Comparison of ENCODE assay signal across 8 mouse cellular contexts in the genomic region with DNA sequence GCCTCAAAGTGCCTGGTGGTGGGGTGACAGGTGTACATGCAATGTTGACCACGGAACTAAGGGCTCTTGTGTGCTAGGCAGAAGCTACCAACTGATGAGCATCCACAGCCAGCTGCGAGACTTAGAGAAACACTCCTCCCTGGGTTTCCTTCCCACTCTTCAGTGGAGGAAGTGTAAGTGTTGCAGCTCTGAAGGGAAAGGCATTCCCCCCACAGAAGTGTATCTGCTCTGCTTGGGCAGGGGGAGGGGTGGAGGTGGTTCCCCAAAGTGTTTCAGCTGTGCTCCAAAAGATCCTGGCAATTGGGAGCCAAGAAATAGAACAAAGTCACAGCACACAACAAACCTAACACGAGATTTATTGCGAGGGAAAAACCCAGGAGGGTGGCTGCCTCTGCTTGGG. TPM values are rescaled to one million over a fixed set of nuclear protein-coding genes. Genes with fewer than 3 reads are reported as not detected.
DNase-seq lines count a peak whose midpoint lies in the region; ATAC-seq and TF ChIP-seq lines count a peak whose summit lies in the region.

No protein-coding gene starts in this region.

- H3K27ac ChIP-seq in heart, embryonic 10.5 days, result peak overlapping the region; percentile 97

- no peaks in the 10 kb centered on the region for H3K9me3 ChIP-seq in heart, embryonic 10.5 days
- H3K9me3 ChIP-seq in G1E (replicated peaks), result no peaks in the 10 kb centered on the region; the same call in 1 of the 2 replicates
- no peaks in the 10 kb centered on the region for H3K9me3 ChIP-seq in megakaryocyte, embryonic 14.5 days

- DNase-seq in heart, embryonic 10.5 days (ENCODE audit: low spot score), result no peak
- no peak for DNase-seq in heart, postnatal 25 days (ENCODE audit: low spot score)
- DNase-seq in G1E (ENCODE audit: low spot score), result no peak
- DNase-seq in adrenal gland, postnatal 10 days, result no peak
- DNase-seq in lung, postnatal 25 days (ENCODE audit: low spot score), result no peak

- intact Hi-C loops in heart, postnatal 25 days (cut with DNase I), result no loop called here

- ATAC-seq in G1E (ENCODE audit: extremely low read depth, insufficient number of reproducible peaks, low FRiP score, poor library complexity, severe bottlenecking), result no peak
- peak; percentile 12 to 38; a peak in 3 of 4 replicates for ATAC-seq in hematopoietic stem cell, adult 5-6 weeks (replicated peaks in 1 of 2; ENCODE audit: insufficient read depth in 1 of 2, low FRiP score in 2 of 2, low TSS enrichment in 1 of 2, low read depth in 1 of 2, poor library complexity in 2 of 2, severe bottlenecking in 2 of 2)
- ATAC-seq in erythroid progenitor cell, adult 5-6 weeks (replicated peaks; ENCODE audit: low FRiP score, poor library complexity, severe bottlenecking), result no peak

- TF ChIP-seq CTCF in G1E (IDR thresholded peaks at IDR 0.05; ENCODE audit: low read depth, low read length), result no peak

- H3K27me3 ChIP-seq in heart, embryonic 10.5 days (ENCODE audit: insufficient read depth, poor library complexity, severe bottlenecking), result peaks cover 12% of the 10 kb centered on the region; the same call in 1 of the 2 replicates
- no peaks in the 10 kb centered on the region; the same call in 1 of the 2 replicates for H3K27me3 ChIP-seq in G1E (ENCODE audit: insufficient read depth, low read length)
- H3K27me3 ChIP-seq in megakaryocyte, embryonic 14.5 days (replicated peaks), result peaks cover 4% of the 10 kb centered on the region

- H3K36me3 ChIP-seq in heart, embryonic 10.5 days, result peaks cover 19% of the 10 kb centered on the region
- H3K36me3 ChIP-seq in G1E (replicated peaks), result peaks cover 32% of the 10 kb centered on the region
- peaks cover 24% of the 10 kb centered on the region for H3K36me3 ChIP-seq in megakaryocyte, embryonic 14.5 days (replicated peaks; ENCODE audit: low read length)

- H3K4me1 ChIP-seq in heart, embryonic 10.5 days, result peaks cover 48% of the 10 kb centered on the region
- H3K4me1 ChIP-seq in G1E (ENCODE audit: insufficient read depth, low read depth, low read length), result peaks cover 74% of the 10 kb centered on the region
- peaks cover 55% of the 10 kb centered on the region for H3K4me1 ChIP-seq in megakaryocyte, embryonic 14.5 days

- WGBS in heart, embryonic 10.5 days, result 57% methylated on average over 4 of the region's 4 CpGs

- peak overlapping the region; percentile 98 for H3K4me3 ChIP-seq in heart, embryonic 10.5 days
- peak overlapping the region; percentile 93; the same call in 1 of the 2 replicates for H3K4me3 ChIP-seq in G1E (ENCODE audit: low read depth, low read length)
- peak overlapping the region; percentile 97 for H3K4me3 ChIP-seq in megakaryocyte, embryonic 14.5 days (replicated peaks)

RNA-seq across cellular contexts. Expression of a gene that starts 0.9 kb away (rescaled TPM):
- 14.5 and 19.8 TPM in 2 replicates for polyA plus RNA-seq in heart, embryonic 10.5 days (2016; fragmentation: Nextera tagmentation; extraction: Ambion mirVana)
- total RNA-seq in heart, postnatal 25 days (2021), result 10 to 100 TPM; 43.2 to 46.3 TPM
- total RNA-seq in G1E (2014; fragmentation: Nextera tagmentation) (43.6 and 46.0 TPM in 2 replicates), G1E (2017) (22.9 and 27.5 TPM in 2 replicates)
- 155 and 156 TPM in 2 replicates for polyA plus RNA-seq in G1E (2012)
- total RNA-seq in hematopoietic stem cell, adult 5-6 weeks (2017), result 27.1 and 34.1 TPM in 2 replicates
- polyA plus RNA-seq in megakaryocyte, embryonic 14.5 days (2012; ENCODE audit: insufficient read depth, low replicate concordance), result 75.0 and 100 TPM in 2 replicates
- 10 to 100 TPM; 49.1 to 51.4 TPM for total RNA-seq in adrenal gland, postnatal 10 days (2021)
- 18.4 and 20.2 TPM in 2 replicates for total RNA-seq in erythroid progenitor cell, adult 5-6 weeks (2015; ENCODE audit: low replicate concordance)
- 32.5 and 43.9 TPM in 2 replicates for total RNA-seq in erythroid progenitor cell, adult 5-6 weeks (2017; ENCODE audit: low replicate concordance)

RNA-seq across cellular contexts. Expression of a gene that starts 19.4 kb away (rescaled TPM):
- 0.43 and 1.2 TPM in 2 replicates for polyA plus RNA-seq in heart, embryonic 10.5 days (2016; fragmentation: Nextera tagmentation; extraction: Ambion mirVana)
- 1 to 10 TPM; 6.1 to 7.0 TPM for total RNA-seq in heart, postnatal 25 days (2021)
- total RNA-seq in G1E (2014; fragmentation: Nextera tagmentation) (not detected in 2 replicates), G1E (2017) (0.06 TPM in 1 of 2 replicates, not detected in the other)
- 0.14 and 0.15 TPM in 2 replicates for polyA plus RNA-seq in G1E (2012)
- total RNA-seq in hematopoietic stem cell, adult 5-6 weeks (2017), result 0.44 and 4.1 TPM in 2 replicates
- 0.27 TPM in 1 of 2 replicates, not detected in the other for polyA plus RNA-seq in megakaryocyte, embryonic 14.5 days (2012; ENCODE audit: insufficient read depth, low replicate concordance)
- total RNA-seq in adrenal gland, postnatal 10 days (2021), result 1 to 10 TPM in 1 of 2 experiments, under 1 TPM in 1; 0.97 to 2.0 TPM
- total RNA-seq in erythroid progenitor cell, adult 5-6 weeks (2015; ENCODE audit: low replicate concordance), result not detected in 2 replicates
- 0.39 TPM in 1 of 2 replicates, not detected in the other for total RNA-seq in erythroid progenitor cell, adult 5-6 weeks (2017; ENCODE audit: low replicate concordance)

RNA-seq across cellular contexts. Expression of a gene that starts 24.4 kb away (rescaled TPM):
- 1.9 and 4.2 TPM in 2 replicates for polyA plus RNA-seq in heart, embryonic 10.5 days (2016; fragmentation: Nextera tagmentation; extraction: Ambion mirVana)
- under 1 TPM in 1 of 2 experiments, not detected in 1; 0.21 TPM for total RNA-seq in heart, postnatal 25 days (2021)
- total RNA-seq in G1E (2014; fragmentation: Nextera tagmentation), result not detected in 2 replicates
- not detected in 2 replicates for total RNA-seq in G1E (2017)
- polyA plus RNA-seq in G1E (2012), result 0.04 TPM in 1 of 2 replicates, not detected in the other
- not detected in 2 replicates for total RNA-seq in hematopoietic stem cell, adult 5-6 weeks (2017)
- 0.26 TPM in 1 of 2 replicates, not detected in the other for polyA plus RNA-seq in megakaryocyte, embryonic 14.5 days (2012; ENCODE audit: insufficient read depth, low replicate concordance)
- total RNA-seq in adrenal gland, postnatal 10 days (2021), result 1 to 10 TPM in 1 of 2 experiments, under 1 TPM in 1; 0.88 to 1.2 TPM
- total RNA-seq in erythroid progenitor cell, adult 5-6 weeks (2015; ENCODE audit: low replicate concordance), result not detected in 2 replicates
- not detected in 2 replicates for total RNA-seq in erythroid progenitor cell, adult 5-6 weeks (2017; ENCODE audit: low replicate concordance)

RNA-seq across cellular contexts. Expression of a gene that starts 38.4 kb away (rescaled TPM):
- polyA plus RNA-seq in heart, embryonic 10.5 days (2016; fragmentation: Nextera tagmentation; extraction: Ambion mirVana), result 1.4 TPM in 2 replicates
- under 1 TPM; 0.31 to 0.39 TPM for total RNA-seq in heart, postnatal 25 days (2021)
- total RNA-seq in G1E (2014; fragmentation: Nextera tagmentation), result not detected in 2 replicates
- total RNA-seq in G1E (2017), result 0.38 TPM in 1 of 2 replicates, not detected in the other
- not detected in 2 replicates for polyA plus RNA-seq in G1E (2012)
- 1.2 TPM in 1 of 2 replicates, not detected in the other for total RNA-seq in hematopoietic stem cell, adult 5-6 weeks (2017)
- polyA plus RNA-seq in megakaryocyte, embryonic 14.5 days (2012; ENCODE audit: insufficient read depth, low replicate concordance), result 0.55 and 1.8 TPM in 2 replicates
- 1 to 10 TPM; 2.3 to 3.7 TPM for total RNA-seq in adrenal gland, postnatal 10 days (2021)
- total RNA-seq in erythroid progenitor cell, adult 5-6 weeks (2015; ENCODE audit: low replicate concordance), result not detected in 2 replicates
- not detected in 2 replicates for total RNA-seq in erythroid progenitor cell, adult 5-6 weeks (2017; ENCODE audit: low replicate concordance)

RNA-seq across cellular contexts. Expression of a gene that starts 51.7 kb away (rescaled TPM):
- 379 and 398 TPM in 2 replicates for polyA plus RNA-seq in heart, embryonic 10.5 days (2016; fragmentation: Nextera tagmentation; extraction: Ambion mirVana)
- total RNA-seq in heart, postnatal 25 days (2021), result 100 to 1,000 TPM; 145 to 159 TPM
- total RNA-seq in G1E (2014; fragmentation: Nextera tagmentation) (147 and 152 TPM in 2 replicates), G1E (2017) (78.3 and 96.7 TPM in 2 replicates)
- polyA plus RNA-seq in G1E (2012), result 346 and 358 TPM in 2 replicates
- 63.0 and 75.0 TPM in 2 replicates for total RNA-seq in hematopoietic stem cell, adult 5-6 weeks (2017)
- polyA plus RNA-seq in megakaryocyte, embryonic 14.5 days (2012; ENCODE audit: insufficient read depth, low replicate concordance), result 335 and 566 TPM in 2 replicates
- 100 to 1,000 TPM; 203 to 216 TPM for total RNA-seq in adrenal gland, postnatal 10 days (2021)
- 78.6 and 122 TPM in 2 replicates for total RNA-seq in erythroid progenitor cell, adult 5-6 weeks (2015; ENCODE audit: low replicate concordance)
- total RNA-seq in erythroid progenitor cell, adult 5-6 weeks (2017; ENCODE audit: low replicate concordance), result 16.7 and 51.7 TPM in 2 replicates

Comparison
In these comparisons a context has a peak if more than half of its experiments do, and no peak if none do; other contexts are left out.
1. ATAC-seq: peak in hematopoietic stem cell, adult 5-6 weeks (2 of 2); none in G1E (single experiment) and erythroid progenitor cell, adult 5-6 weeks (single experiment).
2. Peak in every context shown above with its lines, with median percentiles within 50 percentile points of each other: H3K4me3 ChIP-seq.